Mouse (Mus musculus) forebrain, embryonic 13.5 days (tissue): ENCODE measurements at regions not wholly inside any gene's neighbourhood (a gene's known extent, or its start where the extent isn't known, plus 50 kb on each side); places are given as distances from the start of the nearest gene placed in this dataset.
A peak's percentile ranks its signal among the peaks of the same experiment; 100 is the strongest.

Experiments
- ATAC-seq: fragments of 200-750 bp; cut with Nextera tagmentation; 2 replicates; pipeline ENCODE4 v1.8.0; 2017
- H3K27ac ChIP-seq: fragments of 300-500 bp; sonication (generic); 2 replicates; pipeline ENCODE4 v1.5.1; 2015; ENCODE audit warnings: inconsistent platforms, mild to moderate bottlenecking, moderate library complexity
- H3K27me3 ChIP-seq: fragments of 300-500 bp; sonication (generic); 2 replicates; pipeline ENCODE4 v1.6.1; 2015; ENCODE audit warnings: mild to moderate bottlenecking, inconsistent platforms
- H3K36me3 ChIP-seq: fragments of 300-500 bp; sonication (generic); 2 replicates; pipeline ENCODE4 v1.6.1; 2015; ENCODE audit warnings: mild to moderate bottlenecking, inconsistent platforms; ENCODE audit not compliant: poor library complexity, severe bottlenecking
- H3K4me1 ChIP-seq: fragments of 300-500 bp; sonication (generic); 2 replicates; pipeline ENCODE4 v1.6.1; 2015; ENCODE audit warnings: inconsistent platforms
- H3K4me2 ChIP-seq: fragments of 300-500 bp; sonication (generic); 2 replicates; pipeline ENCODE4 v1.6.1; 2015; ENCODE audit warnings: inconsistent platforms, mild to moderate bottlenecking, moderate library complexity
- H3K4me3 ChIP-seq: fragments of 300-500 bp; sonication (generic); 2 replicates; pipeline ENCODE4 v1.5.1; 2015; ENCODE audit warnings: mild to moderate bottlenecking, inconsistent platforms
- H3K9ac ChIP-seq: fragments of 300-500 bp; sonication (generic); 2 replicates; pipeline ENCODE4 v1.6.1; 2015; ENCODE audit warnings: mild to moderate bottlenecking, inconsistent platforms
- H3K9me3 ChIP-seq: fragments of 300-500 bp; sonication (generic); replicated peaks from 2 replicates; pipeline ENCODE4 v1.6.1; 2016; ENCODE audit warnings: inconsistent platforms
- WGBS: fragments of 180-500 bp; shearing (Covaris S2); methylation state at CpG from one replicate; pipeline ENCODE4 v1.1.7; 2015; 5-methylcytosine and 5-hydroxymethylcytosine counted together

GRCm38 (mm10) chr14:48751751-48752578, 78.3 kb upstream of the Otx2 start:
- Histone ChIP-seq H3K9me3 (peaks cover 1% of the 10 kb centered on the region; the same call in 1 of the 2 replicates), H3K4me3 (peak overlapping the region; percentile 11; the same call in 1 of the 2 replicates), H3K27ac (peak overlapping the region; percentile 14; the same call in 1 of the 2 replicates), H3K4me1 (peaks cover 40% of the 10 kb centered on the region), H3K36me3 (no peaks in the 10 kb centered on the region), H3K4me2 (peak overlapping the region; percentile 45), H3K9ac (no peak overlapping the region), H3K27me3 (peaks cover 66% of the 10 kb centered on the region)
- 3% methylated on average over 18 of the region's 18 CpGs for WGBS
- ATAC-seq, result no peak

GRCm38 (mm10) chr14:48750994-48751393, 77.4 kb upstream of the Otx2 start:
- ATAC-seq, result no peak
- Histone ChIP-seq H3K4me2 (0 out of 2 replicates have a peak overlapping the region, but pooled peaks have one; percentile 12), H3K36me3 (no peaks in the 10 kb centered on the region), H3K27me3 (peaks cover 62% of the 10 kb centered on the region), H3K27ac (0 out of 2 replicates have a peak overlapping the region, but pooled peaks have one; percentile 14), H3K4me3 (no peak overlapping the region), H3K9ac (no peak overlapping the region), H3K9me3 (peaks cover 3% of the 10 kb centered on the region; the same call in 1 of the 2 replicates), H3K4me1 (peaks cover 40% of the 10 kb centered on the region)
- WGBS, result 2% methylated on average over 6 of the region's 6 CpGs

GRCm38 (mm10) chr14:48748976-48749375, 75.4 kb upstream of the Otx2 start:
- no peak overlapping the region for H3K4me2 ChIP-seq
- no peak overlapping the region for H3K4me3 ChIP-seq
- H3K9ac ChIP-seq, result no peak overlapping the region
- WGBS, result 93% methylated on average over 12 of the region's 12 CpGs
- H3K27ac ChIP-seq, result no peak overlapping the region
- H3K36me3 ChIP-seq, result no peaks in the 10 kb centered on the region
- H3K9me3 ChIP-seq, result peaks cover 3% of the 10 kb centered on the region; the same call in 1 of the 2 replicates
- no peak for ATAC-seq
- H3K27me3 ChIP-seq, result peaks cover 53% of the 10 kb centered on the region
- H3K4me1 ChIP-seq, result peaks cover 32% of the 10 kb centered on the region

- H3K9me3 ChIP-seq, result peaks cover 3% of the 10 kb centered on the region; the same call in 1 of the 2 replicates
- H3K9ac ChIP-seq, result no peak overlapping the region
- WGBS, result 79% methylated on average over 1 of the region's 1 CpGs
- H3K36me3 ChIP-seq, result no peaks in the 10 kb centered on the region
- H3K4me2 ChIP-seq, result no peak overlapping the region
- no peak overlapping the region for H3K27ac ChIP-seq
- H3K4me1 ChIP-seq, result peaks cover 21% of the 10 kb centered on the region
- peaks cover 52% of the 10 kb centered on the region for H3K27me3 ChIP-seq
- no peak overlapping the region for H3K4me3 ChIP-seq
- no peak for ATAC-seq
Observed at GRCm38 (mm10) chr14:48747936-48748335, 74.3 kb upstream of the Otx2 start.

- 5% methylated on average over 7 of the region's 7 CpGs for WGBS
- H3K27ac ChIP-seq, result no peak overlapping the region
- peaks cover 28% of the 10 kb centered on the region for H3K4me1 ChIP-seq
- H3K27me3 ChIP-seq, result peaks cover 55% of the 10 kb centered on the region
- no peaks in the 10 kb centered on the region for H3K36me3 ChIP-seq
- H3K4me3 ChIP-seq, result no peak overlapping the region
- no peak overlapping the region; the same call in 1 of the 2 replicates for H3K4me2 ChIP-seq
- H3K9me3 ChIP-seq, result no peaks in the 10 kb centered on the region
- peak; percentile 53; the same call in 1 of the 2 replicates for ATAC-seq
- no peak overlapping the region for H3K9ac ChIP-seq
Observed at GRCm38 (mm10) chr14:48740942-48741602, 67.5 kb upstream of the Otx2 start.

GRCm38 (mm10) chr14:48739121-48739520, 65.5 kb upstream of the Otx2 start:
- H3K4me2 ChIP-seq, result no peak overlapping the region
- no peaks in the 10 kb centered on the region for H3K36me3 ChIP-seq
- ATAC-seq, result no peak
- no peak overlapping the region for H3K27ac ChIP-seq
- no peak overlapping the region for H3K4me3 ChIP-seq
- peaks cover 28% of the 10 kb centered on the region for H3K4me1 ChIP-seq
- peaks cover 55% of the 10 kb centered on the region for H3K27me3 ChIP-seq
- no peak overlapping the region for H3K9ac ChIP-seq
- no peaks in the 10 kb centered on the region for H3K9me3 ChIP-seq
- 61% methylated on average over 4 of the region's 4 CpGs for WGBS

- Histone ChIP-seq H3K4me2 (peak overlapping the region; percentile 42; the same call in 1 of the 2 replicates), H3K36me3 (no peaks in the 10 kb centered on the region), H3K4me1 (peaks cover 28% of the 10 kb centered on the region), H3K4me3 (no peak overlapping the region), H3K9me3 (no peaks in the 10 kb centered on the region), H3K27ac (no peak overlapping the region), H3K9ac (no peak overlapping the region), H3K27me3 (peaks cover 54% of the 10 kb centered on the region)
- 17% methylated on average over 10 of the region's 10 CpGs for WGBS
- ATAC-seq, result no peak
Observed at GRCm38 (mm10) chr14:48738641-48739040, 65.0 kb upstream of the Otx2 start.

- Histone ChIP-seq H3K9ac (no peak overlapping the region), H3K27ac (no peak overlapping the region), H3K4me1 (peaks cover 28% of the 10 kb centered on the region), H3K4me3 (no peak overlapping the region), H3K4me2 (peak overlapping the region; percentile 42), H3K27me3 (peaks cover 50% of the 10 kb centered on the region), H3K9me3 (no peaks in the 10 kb centered on the region), H3K36me3 (no peaks in the 10 kb centered on the region)
- 3% methylated on average over 10 of the region's 10 CpGs for WGBS
- peak; percentile 83 for ATAC-seq
Observed at GRCm38 (mm10) chr14:48738213-48738612, 64.6 kb upstream of the Otx2 start.

- Histone ChIP-seq H3K36me3 (no peaks in the 10 kb centered on the region), H3K4me2 (no peak overlapping the region), H3K9ac (no peak overlapping the region), H3K9me3 (no peaks in the 10 kb centered on the region; the same call in 1 of the 2 replicates), H3K4me3 (no peak overlapping the region), H3K27ac (no peak overlapping the region), H3K27me3 (peaks cover 46% of the 10 kb centered on the region), H3K4me1 (peaks cover 28% of the 10 kb centered on the region)
- WGBS, result 17% methylated on average over 14 of the region's 14 CpGs
- ATAC-seq, result no peak
Observed at GRCm38 (mm10) chr14:48736969-48737860, 63.6 kb upstream of the Otx2 start.

- Histone ChIP-seq H3K9ac (no peak overlapping the region), H3K4me2 (no peak overlapping the region), H3K27me3 (peaks cover 37% of the 10 kb centered on the region), H3K4me1 (peaks cover 27% of the 10 kb centered on the region), H3K9me3 (no peaks in the 10 kb centered on the region; the same call in 1 of the 2 replicates), H3K4me3 (no peak overlapping the region), H3K27ac (no peak overlapping the region), H3K36me3 (no peaks in the 10 kb centered on the region)
- ATAC-seq, result no peak
- 26% methylated on average over 6 of the region's 6 CpGs for WGBS
Observed at GRCm38 (mm10) chr14:48736211-48736610, 62.6 kb upstream of the Otx2 start.

- ATAC-seq, result no peak
- WGBS, result 58% methylated on average over 2 of the region's 2 CpGs
- no peak overlapping the region for H3K27ac ChIP-seq
- no peak overlapping the region for H3K4me2 ChIP-seq
- no peaks in the 10 kb centered on the region for H3K4me1 ChIP-seq
- H3K36me3 ChIP-seq, result no peaks in the 10 kb centered on the region
- H3K9me3 ChIP-seq, result peaks cover 4% of the 10 kb centered on the region; the same call in 1 of the 2 replicates
- H3K4me3 ChIP-seq, result no peak overlapping the region
- H3K9ac ChIP-seq, result no peak overlapping the region
- no peaks in the 10 kb centered on the region for H3K27me3 ChIP-seq
Observed at GRCm38 (mm10) chr14:48729996-48730395, 56.4 kb upstream of the Otx2 start.
